Mouse (Mus musculus): ENCODE results near the gene Prr14. TPM values are rescaled to one million over a fixed set of nuclear protein-coding genes. Genes with fewer than 3 reads are reported as not detected.

Gene Prr14
- polyA plus RNA-seq, 1 experiment from 2014 or later = 63.0 TPM

- ATAC-seq (ENCODE audit: low FRiP score) = no peak
- no peak within 1 kb of the TSS for H3K4me3 ChIP-seq (replicated peaks)
- H3K9me3 ChIP-seq = no peaks in the 10 kb centered on the region
- H3K4me2 ChIP-seq = no peak within 1 kb of the TSS
- peaks cover 85% of the 10 kb centered on the region for H3K36me3 ChIP-seq (replicated peaks)
- WGBS = over 99% methylated on average over 3 of the region's 3 CpGs
- no peaks in the 10 kb centered on the region for H3K4me1 ChIP-seq
- H3K27ac ChIP-seq = no peak within 1 kb of the TSS
- H3K27me3 ChIP-seq = no peaks in the 10 kb centered on the region
- H3K9ac ChIP-seq = no peak within 1 kb of the TSS
Observed at GRCm38 (mm10) chr7:127519284-127519683, 59.9 kb downstream of the Prr14 start, which contains the start of gene Gm42715. Gm42715 (plus strand) TSS chr7:127519584.

Small RNA genes lying within 50 kb of the gene (microRNA-seq; reads per million reads assigned to microRNA genes)
- gene Gm47278 (not detected), gene Mir7060 (not detected)

Other genes starting within 250 kb of the Prr14 start
- 77.6 and 80.2 TPM in 2 replicates for gene Zfp553, start 226.6 kb upstream of the Prr14 start, polyA plus RNA-seq (2016; fragmentation: Nextera tagmentation; extraction: Ambion mirVana)
- 42.6 and 43.4 TPM in 2 replicates for gene Sept1, start 226.5 kb upstream of the Prr14 start, polyA plus RNA-seq (2016; fragmentation: Nextera tagmentation; extraction: Ambion mirVana)
- 53.3 and 60.3 TPM in 2 replicates for gene Zfp771, start 215.3 kb upstream of the Prr14 start, polyA plus RNA-seq (2016; fragmentation: Nextera tagmentation; extraction: Ambion mirVana)
- gene Dctpp1, start 198.9 kb upstream of the Prr14 start, polyA plus RNA-seq (2016; fragmentation: Nextera tagmentation; extraction: Ambion mirVana) = 208 and 224 TPM in 2 replicates
- gene Sephs2, start 185.6 kb upstream of the Prr14 start, polyA plus RNA-seq (2016; fragmentation: Nextera tagmentation; extraction: Ambion mirVana) = 73.7 and 81.6 TPM in 2 replicates
- 0.26 and 0.47 TPM in 2 replicates for gene Itgal, start 163.4 kb upstream of the Prr14 start, polyA plus RNA-seq (2016; fragmentation: Nextera tagmentation; extraction: Ambion mirVana)
- 16.3 and 18.4 TPM in 2 replicates for gene Zfp768, start 114.0 kb upstream of the Prr14 start, polyA plus RNA-seq (2016; fragmentation: Nextera tagmentation; extraction: Ambion mirVana)
- 6.9 and 9.1 TPM in 2 replicates for gene Zfp747, start 83.6 kb upstream of the Prr14 start, polyA plus RNA-seq (2016; fragmentation: Nextera tagmentation; extraction: Ambion mirVana)
- gene 9130019O22Rik, start 72.4 kb upstream of the Prr14 start, polyA plus RNA-seq (2016; fragmentation: Nextera tagmentation; extraction: Ambion mirVana) = 5.2 and 5.6 TPM in 2 replicates
- gene E430018J23Rik, start 66.0 kb upstream of the Prr14 start, polyA plus RNA-seq (2016; fragmentation: Nextera tagmentation; extraction: Ambion mirVana) = 5.2 and 5.5 TPM in 2 replicates
- 5.3 and 6.4 TPM in 2 replicates for gene Zfp764, start 52.8 kb upstream of the Prr14 start, polyA plus RNA-seq (2016; fragmentation: Nextera tagmentation; extraction: Ambion mirVana)
- 32.3 and 36.4 TPM in 2 replicates for gene Zfp688, start 37.5 kb upstream of the Prr14 start, polyA plus RNA-seq (2016; fragmentation: Nextera tagmentation; extraction: Ambion mirVana)
- gene Zfp689, start 10.5 kb upstream of the Prr14 start, polyA plus RNA-seq (2016; fragmentation: Nextera tagmentation; extraction: Ambion mirVana) = 16.0 and 18.8 TPM in 2 replicates
- 10.4 and 12.3 TPM in 2 replicates for gene Fbrs, start 19.6 kb downstream of the Prr14 start, polyA plus RNA-seq (2016; fragmentation: Nextera tagmentation; extraction: Ambion mirVana)
- 87.4 and 92.1 TPM in 2 replicates for gene Srcap, start 52.4 kb downstream of the Prr14 start, polyA plus RNA-seq (2016; fragmentation: Nextera tagmentation; extraction: Ambion mirVana)
- gene Gm42715, start 60.0 kb downstream of the Prr14 start, polyA plus RNA-seq (2016; fragmentation: Nextera tagmentation; extraction: Ambion mirVana) = 16.4 and 16.8 TPM in 2 replicates
- gene Tmem265, start 101.8 kb downstream of the Prr14 start, polyA plus RNA-seq (2016; fragmentation: Nextera tagmentation; extraction: Ambion mirVana) = 4.2 and 4.7 TPM in 2 replicates
- 56.6 and 60.7 TPM in 2 replicates for gene Phkg2, start 113.7 kb downstream of the Prr14 start, polyA plus RNA-seq (2016; fragmentation: Nextera tagmentation; extraction: Ambion mirVana)
- 12.7 and 16.3 TPM in 2 replicates for gene Ccdc189, start 129.0 kb downstream of the Prr14 start, polyA plus RNA-seq (2016; fragmentation: Nextera tagmentation; extraction: Ambion mirVana)
- gene Rnf40, start 129.2 kb downstream of the Prr14 start, polyA plus RNA-seq (2016; fragmentation: Nextera tagmentation; extraction: Ambion mirVana) = 67.7 and 74.1 TPM in 2 replicates
- 31.7 and 34.6 TPM in 2 replicates for gene Zfp629, start 156.2 kb downstream of the Prr14 start, polyA plus RNA-seq (2016; fragmentation: Nextera tagmentation; extraction: Ambion mirVana)
- gene Bcl7c, start 249.3 kb downstream of the Prr14 start, polyA plus RNA-seq (2016; fragmentation: Nextera tagmentation; extraction: Ambion mirVana) = 57.4 and 72.6 TPM in 2 replicates

All from forebrain, embryonic 12.5 days (tissue).